Mouse (Mus musculus): ENCODE results near the gene Lrrc56. TPM values are rescaled to one million over a fixed set of nuclear protein-coding genes. Genes with fewer than 3 reads are reported as not detected.
A peak's percentile ranks its signal among the peaks of the same experiment; 100 is the strongest.

Gene Lrrc56
- polyA plus RNA-seq, 1 experiment from 2014 or later: 7.6 TPM

DNA sequence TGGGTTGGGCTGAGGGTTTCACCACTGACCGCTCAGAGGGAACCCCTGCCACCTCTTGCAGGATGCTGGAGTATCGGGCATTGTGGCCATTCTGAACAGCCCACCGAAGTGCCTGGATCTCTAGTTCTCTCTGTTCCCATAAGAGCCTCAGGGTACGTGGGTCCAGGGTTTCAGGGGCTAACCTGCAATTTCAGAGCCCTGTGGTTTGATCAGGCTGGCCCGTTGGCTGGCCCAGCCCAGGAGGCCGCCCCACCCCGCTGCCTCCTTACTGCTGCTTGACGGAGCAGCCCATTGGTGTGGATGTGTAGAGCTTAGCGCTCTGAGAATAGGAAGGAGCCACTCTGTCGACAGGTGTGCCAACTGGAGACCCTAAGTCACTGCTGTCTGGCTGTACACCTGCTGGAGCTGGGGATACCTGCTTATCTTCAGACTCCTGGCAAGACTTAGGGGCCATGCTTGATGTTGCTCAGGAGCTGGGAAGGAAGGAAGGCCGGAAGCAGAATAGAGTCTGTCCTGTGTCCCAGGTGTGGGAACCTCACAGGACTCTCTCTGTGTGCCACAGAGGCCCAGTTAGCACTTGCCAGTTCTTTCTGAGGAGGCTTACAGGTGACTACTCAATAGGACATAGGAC lies 19.8 kb downstream of the Lrrc56 start, which contains the start of gene Lmntd2:
TSS of gene Lmntd2 (minus strand) at position 476 of the 631 bp plus-strand sequence.
- peak within 1 kb of the TSS; percentile 76 for H3K27ac ChIP-seq
- H3K4me3 ChIP-seq (replicated peaks; ENCODE audit: low read length): peak within 1 kb of the TSS; percentile 62
- ATAC-seq (ENCODE audit: low FRiP score) (no peak), DNase-seq (ENCODE audit: low spot score) (no peak)
- H3K9ac ChIP-seq: peak within 1 kb of the TSS; percentile 50
- no peaks in the 10 kb centered on the region for H3K27me3 ChIP-seq (ENCODE audit: control insufficient read depth, insufficient read depth, low read length)
- H3K9me3 ChIP-seq (ENCODE audit: control insufficient read depth, low read length): no peaks in the 10 kb centered on the region
- peak within 1 kb of the TSS; percentile 83 for H3K4me2 ChIP-seq (replicated peaks)
- WGBS: 92% methylated on average over 11 of the region's 11 CpGs
- H3K36me3 ChIP-seq (replicated peaks; ENCODE audit: control insufficient read depth, insufficient read depth): no peaks in the 10 kb centered on the region; the same call in 1 of the 2 replicates
- peaks cover 14% of the 10 kb centered on the region for H3K4me1 ChIP-seq (replicated peaks; ENCODE audit: control insufficient read depth, insufficient read depth, low read length)

DNA sequence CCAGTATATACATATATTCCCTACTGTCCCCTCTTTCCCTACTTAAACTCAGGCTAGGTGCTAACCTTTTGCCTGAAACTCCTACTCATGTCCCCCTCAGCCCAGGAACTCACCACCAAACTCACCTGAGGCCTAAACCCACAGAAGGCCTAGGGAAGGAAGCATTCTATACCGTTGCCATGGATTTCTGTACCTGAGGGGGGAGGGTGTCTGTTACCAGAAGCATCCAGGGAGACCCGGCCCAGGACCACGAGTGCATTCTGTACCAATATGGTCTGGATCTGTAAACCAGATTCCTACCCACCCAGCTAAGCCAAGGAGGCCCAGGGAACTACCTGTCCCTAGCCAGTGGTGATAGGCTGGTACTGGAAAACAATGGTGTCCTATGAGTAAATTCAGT lies 20.4 kb downstream of the Lrrc56 start:
- H3K9ac ChIP-seq: no peak overlapping the region; the same call in 1 of the 2 replicates
- H3K27ac ChIP-seq: no peak overlapping the region
- H3K9me3 ChIP-seq (ENCODE audit: control insufficient read depth, low read length): no peaks in the 10 kb centered on the region
- DNase-seq (ENCODE audit: low spot score) (no peak), ATAC-seq (ENCODE audit: low FRiP score) (no peak)
- no peaks in the 10 kb centered on the region; the same call in 1 of the 2 replicates for H3K36me3 ChIP-seq (replicated peaks; ENCODE audit: control insufficient read depth, insufficient read depth)
- no peak overlapping the region; the same call in 1 of the 2 replicates for H3K4me2 ChIP-seq (replicated peaks)
- H3K4me3 ChIP-seq (replicated peaks; ENCODE audit: low read length): no peak overlapping the region
- no peaks in the 10 kb centered on the region for H3K27me3 ChIP-seq (ENCODE audit: control insufficient read depth, insufficient read depth, low read length)
- WGBS: 90% methylated on average over 3 of the region's 3 CpGs
- H3K4me1 ChIP-seq (replicated peaks; ENCODE audit: control insufficient read depth, insufficient read depth, low read length): peaks cover 14% of the 10 kb centered on the region

DNA sequence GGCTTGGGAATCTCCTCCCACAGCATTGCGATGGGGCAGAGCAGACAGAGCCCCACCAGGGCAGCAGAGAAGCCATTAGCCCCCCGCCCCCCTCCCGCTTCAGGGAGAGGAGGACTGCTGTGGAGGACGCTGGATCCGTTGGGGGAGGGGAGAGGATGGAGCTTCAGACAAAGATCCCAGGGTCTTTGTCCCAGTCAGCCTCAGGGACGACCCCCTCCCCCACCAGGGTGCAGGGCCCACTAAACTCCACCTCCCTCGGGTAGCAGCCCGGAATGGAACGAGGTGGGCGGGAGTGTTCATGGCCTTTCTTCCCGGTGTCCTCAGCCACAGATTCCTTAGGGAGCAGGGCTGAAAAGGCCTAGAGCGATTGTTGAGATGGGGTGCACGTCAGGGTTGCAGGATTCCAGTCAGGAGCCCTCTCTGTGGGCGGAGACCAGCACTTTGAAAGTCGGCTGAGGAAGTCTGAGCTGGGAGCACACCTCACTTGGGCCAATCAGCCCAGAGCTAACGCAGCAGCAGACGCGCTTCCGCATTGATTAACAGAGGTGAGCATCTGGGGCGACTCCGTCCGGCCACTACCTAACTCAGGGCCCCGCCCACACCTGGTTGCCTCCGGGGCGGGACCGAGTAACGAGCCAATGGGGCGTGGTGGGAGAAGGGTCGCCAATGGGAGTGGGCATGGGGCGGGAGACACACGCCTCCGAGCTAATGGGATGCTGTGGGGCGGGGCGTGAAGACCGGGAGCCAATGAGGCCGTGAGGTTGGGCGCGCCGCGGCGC lies 21.3 kb downstream of the Lrrc56 start, which contains the start of gene Rassf7:
TSS of gene Rassf7 (plus strand) at position 760 of the 779 bp plus-strand sequence.
- Histone ChIP-seq H3K9ac (peak within 1 kb of the TSS; percentile 66), H3K9me3 (ENCODE audit: control insufficient read depth, low read length) (no peaks in the 10 kb centered on the region), H3K4me2 (replicated peaks) (peak within 1 kb of the TSS; percentile 83), H3K4me1 (replicated peaks; ENCODE audit: control insufficient read depth, insufficient read depth, low read length) (peaks cover 14% of the 10 kb centered on the region), H3K4me3 (replicated peaks; ENCODE audit: low read length) (peak within 1 kb of the TSS; percentile 62), H3K36me3 (replicated peaks; ENCODE audit: control insufficient read depth, insufficient read depth) (no peaks in the 10 kb centered on the region; the same call in 1 of the 2 replicates), H3K27ac (peak within 1 kb of the TSS; percentile 76), H3K27me3 (ENCODE audit: control insufficient read depth, insufficient read depth, low read length) (no peaks in the 10 kb centered on the region)
- DNase-seq (ENCODE audit: low spot score) (peak; percentile 86), ATAC-seq (ENCODE audit: low FRiP score) (peak; percentile 96)
- under 1% methylated on average over 41 of the region's 41 CpGs for WGBS

DNA sequence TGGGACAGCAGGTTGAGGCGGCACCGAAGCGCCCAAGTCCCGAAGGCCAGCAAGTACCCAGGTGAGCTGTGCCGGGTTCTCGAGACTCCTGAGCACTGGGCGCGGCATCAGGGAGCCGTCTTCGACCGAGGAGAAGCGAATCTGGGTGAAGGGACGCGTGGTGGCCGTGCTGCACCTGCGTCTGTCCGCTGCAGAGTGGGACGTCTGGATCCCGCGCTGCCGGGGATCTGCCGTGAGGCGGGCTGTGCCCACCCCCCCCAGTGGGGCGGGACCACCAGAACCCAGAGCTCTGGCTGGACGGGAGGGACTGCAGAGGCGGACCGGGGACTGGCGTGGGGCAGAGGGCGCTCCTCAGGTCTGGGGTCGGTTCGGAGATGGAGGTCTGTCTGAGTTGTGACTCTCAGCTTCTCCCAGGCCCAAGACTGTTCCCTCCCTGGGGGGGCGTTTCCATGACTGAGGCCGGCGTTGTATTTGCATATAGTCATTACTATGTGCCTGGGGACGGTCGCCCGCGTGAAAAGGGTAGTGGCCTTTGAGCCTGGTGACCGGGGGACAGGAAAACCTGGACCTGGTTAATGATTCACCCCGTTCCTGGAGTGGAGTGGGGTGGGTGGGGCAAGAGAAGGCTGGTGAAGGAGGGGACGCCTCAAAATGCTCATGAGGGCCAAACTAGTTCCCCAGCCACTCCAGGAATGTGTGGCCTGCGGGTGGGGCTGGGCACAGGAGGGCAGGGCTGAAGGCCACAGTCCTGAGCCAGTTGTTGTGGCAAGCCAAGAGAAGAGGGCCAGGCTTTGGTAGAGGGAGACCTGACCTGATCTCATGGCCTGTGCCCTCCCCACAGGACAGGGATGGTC lies 22.1 kb downstream of the Lrrc56 start:
- H3K4me1 ChIP-seq (replicated peaks; ENCODE audit: control insufficient read depth, insufficient read depth, low read length): peaks cover 17% of the 10 kb centered on the region
- no peaks in the 10 kb centered on the region; the same call in 1 of the 2 replicates for H3K36me3 ChIP-seq (replicated peaks; ENCODE audit: control insufficient read depth, insufficient read depth)
- peak; percentile 68 for ATAC-seq (ENCODE audit: low FRiP score)
- H3K4me2 ChIP-seq (replicated peaks): peak overlapping the region; percentile 83
- peak overlapping the region; percentile 62 for H3K4me3 ChIP-seq (replicated peaks; ENCODE audit: low read length)
- no peak for DNase-seq (ENCODE audit: low spot score)
- WGBS: 1% methylated on average over 41 of the region's 42 CpGs
- peak overlapping the region; percentile 66 for H3K9ac ChIP-seq
- peak overlapping the region; percentile 49; the same call in 1 of the 2 replicates for H3K27ac ChIP-seq
- no peaks in the 10 kb centered on the region for H3K9me3 ChIP-seq (ENCODE audit: control insufficient read depth, low read length)
- H3K27me3 ChIP-seq (ENCODE audit: control insufficient read depth, insufficient read depth, low read length): no peaks in the 10 kb centered on the region

DNA sequence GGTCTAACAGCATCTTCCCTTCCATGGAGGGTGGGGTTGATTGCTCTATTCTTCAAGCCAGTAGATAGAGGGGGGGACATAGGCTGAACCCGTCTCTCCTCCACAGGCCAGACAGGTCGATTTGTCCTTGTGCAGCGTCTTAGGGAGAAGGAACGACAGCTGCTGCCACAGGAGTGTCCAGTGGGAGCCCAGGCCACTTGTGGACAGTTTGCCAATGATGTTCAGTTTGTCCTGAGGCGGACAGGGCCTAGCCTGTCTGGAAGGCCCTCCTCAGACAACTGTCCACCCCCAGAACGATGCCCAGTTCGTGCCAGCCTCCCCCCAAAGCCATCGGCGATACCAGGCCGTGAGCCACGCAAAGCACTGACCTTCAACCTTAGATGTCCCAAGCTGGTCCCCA lies 22.9 kb downstream of the Lrrc56 start:
- peaks cover 22% of the 10 kb centered on the region for H3K4me1 ChIP-seq (replicated peaks; ENCODE audit: control insufficient read depth, insufficient read depth, low read length)
- H3K27ac ChIP-seq: no peak overlapping the region
- no peak for ATAC-seq (ENCODE audit: low FRiP score)
- H3K4me3 ChIP-seq (replicated peaks; ENCODE audit: low read length): 0 out of 2 replicates have a peak overlapping the region, but pooled peaks have one; percentile 62
- 89% methylated on average over 11 of the region's 11 CpGs for WGBS
- no peak for DNase-seq (ENCODE audit: low spot score)
- no peaks in the 10 kb centered on the region; the same call in 1 of the 2 replicates for H3K36me3 ChIP-seq (replicated peaks; ENCODE audit: control insufficient read depth, insufficient read depth)
- peak overlapping the region; percentile 83 for H3K4me2 ChIP-seq (replicated peaks)
- H3K9me3 ChIP-seq (ENCODE audit: control insufficient read depth, low read length): no peaks in the 10 kb centered on the region
- H3K9ac ChIP-seq: no peak overlapping the region
- no peaks in the 10 kb centered on the region for H3K27me3 ChIP-seq (ENCODE audit: control insufficient read depth, insufficient read depth, low read length)

DNA sequence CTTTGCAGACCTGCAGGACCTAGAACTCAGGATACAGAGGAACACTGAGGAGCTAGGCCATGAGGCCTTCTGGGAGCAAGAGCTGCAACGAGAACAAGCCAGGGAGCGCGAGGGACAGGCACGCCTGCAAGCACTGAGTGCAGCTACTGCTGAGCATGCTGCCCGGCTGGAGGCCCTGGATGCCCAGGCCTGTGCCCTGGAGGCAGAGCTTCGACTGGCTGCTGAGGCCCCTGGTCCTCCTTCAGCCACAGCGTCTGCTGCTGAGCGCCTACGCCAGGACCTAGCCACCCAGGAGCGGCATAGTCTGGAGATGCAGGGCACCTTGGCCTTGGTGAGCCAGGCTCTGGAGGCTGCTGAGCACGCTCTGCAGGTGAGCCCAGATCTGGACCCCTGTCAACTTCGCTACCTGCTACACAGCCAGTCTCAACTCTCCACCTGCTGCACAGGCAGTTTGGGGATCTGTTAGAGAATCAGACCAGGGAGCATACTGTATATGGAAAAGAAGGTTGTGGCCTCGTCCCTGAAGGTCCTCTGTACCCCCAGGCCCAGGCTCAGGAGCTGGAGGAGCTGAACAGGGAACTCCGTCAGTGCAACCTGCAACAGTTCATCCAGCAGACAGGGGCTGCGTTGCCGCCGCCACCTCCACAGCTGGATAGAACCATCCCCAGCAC lies 23.5 kb downstream of the Lrrc56 start:
- WGBS: 89% methylated on average over 17 of the region's 17 CpGs
- DNase-seq (ENCODE audit: low spot score) (no peak), ATAC-seq (ENCODE audit: low FRiP score) (no peak)
- Histone ChIP-seq H3K4me2 (replicated peaks) (no peak overlapping the region), H3K9ac (no peak overlapping the region), H3K9me3 (ENCODE audit: control insufficient read depth, low read length) (no peaks in the 10 kb centered on the region), H3K27me3 (ENCODE audit: control insufficient read depth, insufficient read depth, low read length) (no peaks in the 10 kb centered on the region), H3K27ac (no peak overlapping the region), H3K4me3 (replicated peaks; ENCODE audit: low read length) (no peak overlapping the region), H3K36me3 (replicated peaks; ENCODE audit: control insufficient read depth, insufficient read depth) (no peaks in the 10 kb centered on the region; the same call in 1 of the 2 replicates), H3K4me1 (replicated peaks; ENCODE audit: control insufficient read depth, insufficient read depth, low read length) (peaks cover 28% of the 10 kb centered on the region)

DNA sequence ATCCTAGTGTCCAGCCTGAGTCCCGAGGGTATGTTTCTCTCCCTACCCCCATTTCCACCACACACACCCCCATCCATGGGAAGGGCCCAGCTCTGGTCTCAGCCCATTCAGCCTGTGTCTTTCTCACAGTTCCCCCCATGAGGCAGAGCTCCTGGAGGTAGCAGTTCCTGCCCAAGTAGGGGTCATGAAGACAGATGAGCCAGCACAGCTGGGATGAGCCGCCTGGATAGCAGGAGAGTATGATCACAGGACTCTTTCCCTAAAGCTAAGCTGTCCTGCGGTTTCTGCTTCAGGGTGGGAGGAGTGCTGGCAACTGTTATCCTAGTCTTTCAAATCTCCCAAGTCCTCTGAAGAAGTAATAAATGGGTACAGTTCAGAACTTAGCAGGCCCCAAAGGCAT lies 24.2 kb downstream of the Lrrc56 start:
- ATAC-seq (ENCODE audit: low FRiP score) (no peak), DNase-seq (ENCODE audit: low spot score) (no peak)
- H3K27me3 ChIP-seq (ENCODE audit: control insufficient read depth, insufficient read depth, low read length): no peaks in the 10 kb centered on the region
- no peak overlapping the region for H3K27ac ChIP-seq
- no peak overlapping the region for H3K9ac ChIP-seq
- H3K9me3 ChIP-seq (ENCODE audit: control insufficient read depth, low read length): no peaks in the 10 kb centered on the region
- no peaks in the 10 kb centered on the region; the same call in 1 of the 2 replicates for H3K36me3 ChIP-seq (replicated peaks; ENCODE audit: control insufficient read depth, insufficient read depth)
- no peak overlapping the region for H3K4me2 ChIP-seq (replicated peaks)
- H3K4me3 ChIP-seq (replicated peaks; ENCODE audit: low read length): no peak overlapping the region
- H3K4me1 ChIP-seq (replicated peaks; ENCODE audit: control insufficient read depth, insufficient read depth, low read length): peaks cover 32% of the 10 kb centered on the region
- 85% methylated on average over 3 of the region's 3 CpGs for WGBS

DNA sequence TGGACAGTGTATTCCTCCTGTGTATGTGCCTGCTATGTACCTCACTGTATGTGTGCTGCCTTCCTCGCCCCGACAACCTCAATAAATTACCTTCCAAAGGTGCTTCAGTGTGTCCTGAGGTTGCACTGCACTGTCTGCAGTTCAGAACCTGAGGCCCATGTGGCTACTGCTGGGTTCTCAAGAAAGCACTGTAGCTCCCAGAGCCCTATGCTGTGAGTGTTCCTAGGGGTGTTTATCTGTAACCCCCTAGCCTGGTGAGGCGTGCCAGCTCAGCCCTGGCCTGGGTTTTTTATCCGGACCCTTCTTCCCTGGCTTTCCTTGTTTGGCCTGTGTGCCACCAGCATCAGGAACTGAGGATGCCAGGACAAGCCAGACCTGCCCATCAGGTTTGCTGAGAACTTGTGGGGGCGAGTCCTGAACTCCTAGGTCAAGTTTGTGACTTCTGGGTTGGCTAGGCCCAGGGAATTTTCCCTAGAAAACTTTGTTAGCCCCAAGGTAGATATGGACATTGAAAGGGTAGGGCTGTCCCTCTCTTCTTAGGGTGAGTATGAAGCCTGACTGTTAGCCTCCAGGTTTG lies 24.7 kb downstream of the Lrrc56 start:
- DNase-seq (ENCODE audit: low spot score) (no peak), ATAC-seq (ENCODE audit: low FRiP score) (no peak)
- Histone ChIP-seq H3K9ac (no peak overlapping the region), H3K4me3 (replicated peaks; ENCODE audit: low read length) (no peak overlapping the region), H3K27me3 (ENCODE audit: control insufficient read depth, insufficient read depth, low read length) (no peaks in the 10 kb centered on the region), H3K27ac (no peak overlapping the region), H3K9me3 (ENCODE audit: control insufficient read depth, low read length) (no peaks in the 10 kb centered on the region), H3K4me1 (replicated peaks; ENCODE audit: control insufficient read depth, insufficient read depth, low read length) (peaks cover 32% of the 10 kb centered on the region), H3K36me3 (replicated peaks; ENCODE audit: control insufficient read depth, insufficient read depth) (no peaks in the 10 kb centered on the region; the same call in 1 of the 2 replicates), H3K4me2 (replicated peaks) (no peak overlapping the region)
- 88% methylated on average over 5 of the region's 5 CpGs for WGBS

All from hindbrain, embryonic 14.5 days (tissue).